Mouse (Mus musculus): Measurements from ENCODE around the gene Hist1h2ad.

DNA sequence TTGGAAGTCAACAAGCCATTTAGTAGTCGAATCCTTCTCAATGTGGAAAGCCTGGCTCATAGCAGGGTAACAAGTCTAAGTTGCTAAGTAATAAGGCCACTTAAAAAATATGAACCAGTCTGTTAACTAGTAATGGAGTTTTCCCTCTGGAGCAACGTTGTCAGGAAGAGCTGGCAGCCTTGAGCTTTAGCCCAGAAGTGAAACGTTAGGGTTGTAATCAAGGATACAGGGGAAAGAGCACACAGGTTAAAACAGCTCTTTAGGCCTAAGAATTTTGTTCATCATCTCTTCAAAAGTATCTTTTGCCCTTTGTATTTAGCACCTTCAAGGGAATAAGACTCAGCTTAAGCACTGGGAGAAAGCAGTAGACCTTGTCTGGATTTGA, 23.4 kb upstream of the Hist1h2ad start:
- TF ChIP-seq GATA1 (IDR thresholded peaks at IDR 0.05; ENCODE audit: low read length): no peak
- no peak for TF ChIP-seq TAL1 (IDR thresholded peaks at IDR 0.05; ENCODE audit: low read length)

Data from erythroblast, embryonic 14.5 days (primary cell).